Mouse (Mus musculus) ES-E14 (cell line): Measurements from ENCODE around the gene Cfap298. TPM values are rescaled to one million over a fixed set of nuclear protein-coding genes. Genes with fewer than 3 reads are reported as not detected.

Experiments
- DNase-seq: peaks from one replicate; pipeline ENCODE4 v3.0.0-alpha.2; 2013; ENCODE audit warnings: low read depth, low spot score
- H3K27ac ChIP-seq: 2 replicates; pipeline ENCODE4 v1.5.1; 2012; ENCODE audit warnings: low read depth, mild to moderate bottlenecking, low read length, moderate library complexity, mixed read lengths; ENCODE audit not compliant: poor library complexity, insufficient read depth, severe bottlenecking
- H3K36me3 ChIP-seq: 2 replicates; pipeline ENCODE4 v1.6.1; 2012; ENCODE audit warnings: mild to moderate bottlenecking, low read length, moderate library complexity, mixed read lengths; ENCODE audit not compliant: control insufficient read depth, poor library complexity, insufficient read depth, severe bottlenecking
- H3K4me1 ChIP-seq, 2 experiments: fragments of 150-350 bp in 1 of 2; sonication (generic) in 1 of 2; 2 replicates each; pipeline ENCODE4 v1.6.1; 2012; ENCODE audit warnings: low read length in 2 of 2, mild to moderate bottlenecking in 1 of 2, mixed read lengths in 1 of 2; ENCODE audit not compliant: control insufficient read depth in 2 of 2, insufficient read depth in 2 of 2, poor library complexity in 1 of 2
- H3K4me3 ChIP-seq, 2 experiments: fragments of 150-350 bp in 1 of 2; sonication (generic) in 1 of 2; 2 replicates each; pipeline ENCODE4 v1.5.1; 2012; ENCODE audit warnings: low read length in 2 of 2, low read depth in 1 of 2, mild to moderate bottlenecking in 1 of 2, mixed read lengths in 1 of 2; ENCODE audit not compliant: insufficient read depth in 1 of 2, poor library complexity in 1 of 2, severe bottlenecking in 1 of 2
- H3K9ac ChIP-seq: 2 replicates; pipeline ENCODE4 v1.6.1; 2012; ENCODE audit warnings: low read depth, mild to moderate bottlenecking, low read length, mixed read lengths; ENCODE audit not compliant: poor library complexity, insufficient read depth, severe bottlenecking
- H3K9me3 ChIP-seq: fragments of 150-350 bp; sonication (generic); 2 replicates; pipeline ENCODE4 v1.6.1; 2012; ENCODE audit warnings: low read depth, mild to moderate bottlenecking, low read length; ENCODE audit not compliant: control insufficient read depth, insufficient read depth
- HCFC1 ChIP-seq: IDR thresholded peaks from 2 replicates; pipeline ENCODE4 v1.6.1; 2012; ENCODE audit warnings: low read length, inconsistent platforms, borderline replicate concordance; ENCODE audit not compliant: insufficient read depth
- ZNF384 ChIP-seq: IDR thresholded peaks from 2 replicates; pipeline ENCODE4 v1.6.1; 2012; ENCODE audit warnings: low read depth, low read length, inconsistent platforms
- in situ Hi-C, 2 experiments: fragments of 600-800 bp; cut with MboI; formaldehyde crosslinking; loops; one replicate each; pipeline ENCODE4 v1.15.1; 2025; ENCODE audit warnings: low sequenced_read_pairs in 2 of 2, inconsistent platforms in 1 of 2; ENCODE audit not compliant: unreplicated experiment in 2 of 2
- total RNA-seq: library from RNA; depleted of rRNA; stranded (reverse); fragments of 300-350 nt; gene quantifications from 2 replicates; pipeline ENCODE4 v1.2.3, GENCODE M21; 2012; rRNA removed

Cfap298 gene
- total RNA-seq, 1 experiment = 26.1 TPM

- Histone ChIP-seq H3K27ac (no peak overlapping the region), H3K4me3 (no peak overlapping the region), H3K4me1 (peaks cover 0 to 2% of the 10 kb centered on the region in 2 experiments; a peak in 1 of 4 replicates), H3K9me3 (no peaks in the 10 kb centered on the region), H3K9ac (no peak overlapping the region), H3K36me3 (no peaks in the 10 kb centered on the region)
- in situ Hi-C loops = no loop called here
- TF ChIP-seq ZNF384 (peak; percentile 61; the same call in 1 of the 2 replicates), HCFC1 (no peak)
- no peak for DNase-seq
Observed at GRCm38 (mm10) chr16:90878135-90878860, 56.6 kb downstream of the Cfap298 start.

Other genes starting within 250 kb of the Cfap298 start
- 21.3 and 22.4 TPM in 2 replicates for gene Mis18a, start 207.7 kb downstream of the Cfap298 start, total RNA-seq
- gene Mrap, start 196.9 kb downstream of the Cfap298 start, total RNA-seq = 0.32 TPM in 1 of 2 replicates, not detected in the other
- 51.3 and 68.1 TPM in 2 replicates for gene Urb1, start 124.7 kb downstream of the Cfap298 start, total RNA-seq
- 1.1 and 2.0 TPM in 2 replicates for gene Eva1c, start 108.4 kb downstream of the Cfap298 start, total RNA-seq
- 8.0 and 8.9 TPM in 2 replicates for gene Synj1, start 76.2 kb upstream of the Cfap298 start, total RNA-seq
- 54.7 and 57.9 TPM in 2 replicates for gene Paxbp1, start 109.4 kb upstream of the Cfap298 start, total RNA-seq
- gene 4932438H23Rik, start 160.0 kb upstream of the Cfap298 start, total RNA-seq = 0.36 TPM in 1 of 2 replicates, not detected in the other